Comparison of ENCODE assay signal across 9 mouse cellular contexts in genomic region chr16:31905891-31906825, GRCm38 (mm10). TPM values are rescaled to one million over a fixed set of nuclear protein-coding genes. Genes with fewer than 3 reads are reported as not detected.
DNase-seq lines count a peak whose midpoint lies in the region; ATAC-seq and TF ChIP-seq lines count a peak whose summit lies in the region.
"Had no signal": no experiment of that assay in that cellular context is flagged by ENCODE, and none has a peak within 500 bp of the region (broad histone marks: within the 10 kb centered on the region; RNA-seq: fewer than 3 reads in every experiment).

No protein-coding gene starts in this region.

- no peaks in the 10 kb centered on the region for H3K9me3 ChIP-seq in heart, embryonic 14.5 days (ENCODE audit: control insufficient read depth, low read length)
- H3K9me3 ChIP-seq in midbrain, embryonic 11.5 days (ENCODE audit: control insufficient read depth, low read length): no peaks in the 10 kb centered on the region
- H3K9me3 ChIP-seq: G1E had no signal

- peak overlapping the region; percentile 31 to 35; a peak in 3 of 4 replicates for H3K4me3 ChIP-seq in heart, embryonic 14.5 days (ENCODE audit: control insufficient read depth in 1 of 2, insufficient read depth in 1 of 2, low read depth in 1 of 2, low read length in 2 of 2)
- no peak overlapping the region for H3K4me3 ChIP-seq in midbrain, embryonic 11.5 days (ENCODE audit: low read depth, low read length)
- no peak overlapping the region for H3K4me3 ChIP-seq in cerebellum, adult 2 months (replicated peaks; ENCODE audit: insufficient read depth, low read depth, low read length)

- TF ChIP-seq POLR2A in cerebellum, adult 2 months (IDR thresholded peaks at IDR 0.05; ENCODE audit: borderline replicate concordance, insufficient read depth, low read length): no peak

- no peak for DNase-seq in heart, postnatal 25 days (ENCODE audit: low spot score)
- DNase-seq in R1 (ENCODE audit: low read depth, low spot score): peak; percentile 44
- peak; percentile 82 for DNase-seq in midbrain, embryonic 11.5 days (ENCODE audit: low spot score, missing footprints)
- no peak for DNase-seq in cerebellum, adult 2 months
- no peak for DNase-seq in spleen, adult 12 weeks (ENCODE audit: low spot score)
- no peak for DNase-seq in urinary bladder, postnatal 10 days (ENCODE audit: low spot score)

- no peaks in the 10 kb centered on the region for H3K27me3 ChIP-seq in heart, embryonic 14.5 days (ENCODE audit: control insufficient read depth, insufficient read depth, low read length)
- H3K27me3 ChIP-seq in midbrain, embryonic 11.5 days (ENCODE audit: control insufficient read depth, insufficient read depth, low read length): peaks cover 2% of the 10 kb centered on the region; the same call in 1 of the 2 replicates
- no peaks in the 10 kb centered on the region for H3K27me3 ChIP-seq in cerebellum, adult 2 months (ENCODE audit: control insufficient read depth, insufficient read depth, low read length)

- no peak for TF ChIP-seq CTCF in cerebellum, adult 2 months (IDR thresholded peaks at IDR 0.05; ENCODE audit: borderline replicate concordance, insufficient read depth, low read depth, low read length)

- intact Hi-C loops in heart, postnatal 25 days (cut with DNase I): no loop called here

- peak overlapping the region; percentile 41; the same call in 1 of the 2 replicates for H3K9ac ChIP-seq in heart, embryonic 14.5 days (ENCODE audit: low read length)
- no peak overlapping the region for H3K9ac ChIP-seq in midbrain, embryonic 11.5 days (ENCODE audit: low read length)

- no peaks in the 10 kb centered on the region for H3K36me3 ChIP-seq in heart, embryonic 14.5 days (ENCODE audit: control insufficient read depth, insufficient read depth, low read length)
- no peaks in the 10 kb centered on the region for H3K36me3 ChIP-seq in midbrain, embryonic 11.5 days (ENCODE audit: control insufficient read depth, insufficient read depth, low read length)
- H3K36me3 ChIP-seq: G1E had no signal

- no peak for ATAC-seq in heart, embryonic 14.5 days (ENCODE audit: insufficient number of reproducible peaks, insufficient read depth, low FRiP score, low read depth)
- ATAC-seq in granulocyte monocyte progenitor cell, adult 5-6 weeks (replicated peaks; ENCODE audit: poor library complexity, severe bottlenecking): 0 out of 2 replicates have a peak, but pooled peaks have one; percentile 41
- no peak for ATAC-seq in midbrain, embryonic 11.5 days (ENCODE audit: low FRiP score)

- H3K4me2 ChIP-seq in heart, embryonic 14.5 days (ENCODE audit: low read length): peak overlapping the region; percentile 68
- peak overlapping the region; percentile 29 for H3K4me2 ChIP-seq in midbrain, embryonic 11.5 days

- H3K4me1 ChIP-seq in heart, embryonic 14.5 days (ENCODE audit: control insufficient read depth in 2 of 2, insufficient read depth in 2 of 2, low read length in 2 of 2): peaks cover 6 to 11% of the 10 kb centered on the region in 2 experiments; a peak in 3 of 4 replicates
- H3K4me1 ChIP-seq in midbrain, embryonic 11.5 days (ENCODE audit: control insufficient read depth, insufficient read depth, low read length): no peaks in the 10 kb centered on the region
- peaks cover 3% of the 10 kb centered on the region; the same call in 1 of the 2 replicates for H3K4me1 ChIP-seq in cerebellum, adult 2 months (ENCODE audit: control insufficient read depth, insufficient read depth, low read length)

- WGBS in heart, embryonic 14.5 days: 26% methylated on average over 20 of the region's 20 CpGs
- WGBS in midbrain, embryonic 11.5 days: 34% methylated on average over 20 of the region's 20 CpGs
- WGBS in cerebellum, adult 2 months: 52% methylated on average over 20 of the region's 20 CpGs

- H3K27ac ChIP-seq in heart, embryonic 14.5 days (replicated peaks in 1 of 2; ENCODE audit: control insufficient read depth in 1 of 2, insufficient read depth in 1 of 2, low read depth in 2 of 2, low read length in 2 of 2): no peak overlapping the region
- H3K27ac ChIP-seq in midbrain, embryonic 11.5 days (ENCODE audit: low read depth, low read length): no peak overlapping the region
- no peak overlapping the region for H3K27ac ChIP-seq in cerebellum, adult 2 months (ENCODE audit: insufficient read depth, low read length)

RNA-seq across cellular contexts. Expression of gene Pigz, which starts 27.5 kb away (rescaled TPM):
- polyA plus RNA-seq in heart, embryonic 14.5 days (2014; fragmentation: Nextera tagmentation; extraction: Ambion mirVana): 0.12 and 0.47 TPM in 2 replicates
- 1 to 10 TPM; 1.7 to 3.3 TPM for total RNA-seq in heart, postnatal 25 days (2021)
- 0.47 TPM in 1 of 2 replicates, not detected in the other for total RNA-seq in granulocyte monocyte progenitor cell, adult 5-6 weeks (2014; fragmentation: Nextera tagmentation)
- total RNA-seq in granulocyte monocyte progenitor cell, adult 5-6 weeks (2017): not detected in 2 replicates
- 1.4 TPM in 2 replicates for polyA plus RNA-seq in midbrain, embryonic 11.5 days (2014; fragmentation: Nextera tagmentation; extraction: Ambion mirVana)
- 33.1 and 34.2 TPM in 2 replicates for polyA plus RNA-seq in cerebellum, adult 2 months (2012; rRNA removed)
- polyA plus RNA-seq: G1E had no signal

RNA-seq across cellular contexts. Expression of gene Meltf, which starts 27.5 kb away (rescaled TPM):
- not detected in 2 replicates for polyA plus RNA-seq in heart, embryonic 14.5 days (2014; fragmentation: Nextera tagmentation; extraction: Ambion mirVana)
- under 1 TPM in 1 of 2 experiments, not detected in 1; 0.10 TPM for total RNA-seq in heart, postnatal 25 days (2021)
- 0.17 TPM in 1 of 2 replicates, not detected in the other for total RNA-seq in granulocyte monocyte progenitor cell, adult 5-6 weeks (2014; fragmentation: Nextera tagmentation)
- total RNA-seq in granulocyte monocyte progenitor cell, adult 5-6 weeks (2017): not detected in 2 replicates
- polyA plus RNA-seq in midbrain, embryonic 11.5 days (2014; fragmentation: Nextera tagmentation; extraction: Ambion mirVana): 0.10 TPM in 1 of 2 replicates, not detected in the other
- 0.75 and 1.1 TPM in 2 replicates for polyA plus RNA-seq in cerebellum, adult 2 months (2012; rRNA removed)
- polyA plus RNA-seq: G1E had no signal

RNA-seq across cellular contexts. Expression of gene 0610012G03Rik, which starts 42.1 kb away (rescaled TPM):
- polyA plus RNA-seq in heart, embryonic 14.5 days (2014; fragmentation: Nextera tagmentation; extraction: Ambion mirVana): 131 and 132 TPM in 2 replicates
- total RNA-seq in heart, postnatal 25 days (2021): 10 to 100 TPM; 81.8 to 82.0 TPM
- total RNA-seq in granulocyte monocyte progenitor cell, adult 5-6 weeks (2014; fragmentation: Nextera tagmentation): 26.4 and 32.7 TPM in 2 replicates
- 12.9 and 24.1 TPM in 2 replicates for total RNA-seq in granulocyte monocyte progenitor cell, adult 5-6 weeks (2017)
- 86.0 and 93.2 TPM in 2 replicates for polyA plus RNA-seq in midbrain, embryonic 11.5 days (2014; fragmentation: Nextera tagmentation; extraction: Ambion mirVana)
- 66.2 and 70.7 TPM in 2 replicates for polyA plus RNA-seq in cerebellum, adult 2 months (2012; rRNA removed)

RNA-seq across cellular contexts. Expression of gene Ncbp2, which starts 42.2 kb away (rescaled TPM):
- 67.1 and 69.9 TPM in 2 replicates for polyA plus RNA-seq in heart, embryonic 14.5 days (2014; fragmentation: Nextera tagmentation; extraction: Ambion mirVana)
- total RNA-seq in heart, postnatal 25 days (2021): 10 to 100 TPM; 21.4 to 25.5 TPM
- total RNA-seq in granulocyte monocyte progenitor cell, adult 5-6 weeks (2014; fragmentation: Nextera tagmentation): 40.1 and 47.4 TPM in 2 replicates
- total RNA-seq in granulocyte monocyte progenitor cell, adult 5-6 weeks (2017): 60.5 and 62.0 TPM in 2 replicates
- 165 and 173 TPM in 2 replicates for polyA plus RNA-seq in midbrain, embryonic 11.5 days (2014; fragmentation: Nextera tagmentation; extraction: Ambion mirVana)
- 74.0 and 86.5 TPM in 2 replicates for polyA plus RNA-seq in cerebellum, adult 2 months (2012; rRNA removed)

Comparison
In these comparisons a context has a peak if more than half of its experiments do, and no peak if none do; other contexts are left out.
1. H3K4me3 ChIP-seq: peak in heart, embryonic 14.5 days (2 of 2); none in midbrain, embryonic 11.5 days (single experiment) and cerebellum, adult 2 months (single experiment).
2. DNase-seq: peak in R1 (single experiment) and midbrain, embryonic 11.5 days (single experiment); none in heart, postnatal 25 days (single experiment), cerebellum, adult 2 months (0 of 2), spleen, adult 12 weeks (single experiment) and urinary bladder, postnatal 10 days (single experiment).
3. RNA of gene Pigz, which starts 27.5 kb away (polyA plus RNA-seq): 33.1 to 34.2 TPM in cerebellum, adult 2 months; 1.4 TPM in midbrain, embryonic 11.5 days and 0.12 to 0.47 TPM in heart, embryonic 14.5 days; every median in the first group is over 10 times any median in the second.